Mouse (Mus musculus) left cerebral cortex, adult 6 months (tissue): ENCODE data around the gene Olfr410. TPM values are rescaled to one million over a fixed set of nuclear protein-coding genes. Genes with fewer than 3 reads are reported as not detected.

ENCODE experiments used
- long read RNA-seq, 2 experiments: library from polyadenylated mRNA; unstranded; transcript quantifications; one replicate each; pipeline ENCODE4 v2.0.0; 2019 to 2020
- polyA plus RNA-seq: library from polyadenylated mRNA; unstranded; fragments of <200 nt; fragmentation: Nextera tagmentation; gene quantifications from 2 replicates; pipeline ENCODE4 v1.2.3, GENCODE M21; 2021

Gene Olfr410
- polyA plus RNA-seq = not detected in 2 replicates
- long read RNA-seq, experiment 1 = 0 reads
- long read RNA-seq, experiment 2 = 0 reads

DNA sequence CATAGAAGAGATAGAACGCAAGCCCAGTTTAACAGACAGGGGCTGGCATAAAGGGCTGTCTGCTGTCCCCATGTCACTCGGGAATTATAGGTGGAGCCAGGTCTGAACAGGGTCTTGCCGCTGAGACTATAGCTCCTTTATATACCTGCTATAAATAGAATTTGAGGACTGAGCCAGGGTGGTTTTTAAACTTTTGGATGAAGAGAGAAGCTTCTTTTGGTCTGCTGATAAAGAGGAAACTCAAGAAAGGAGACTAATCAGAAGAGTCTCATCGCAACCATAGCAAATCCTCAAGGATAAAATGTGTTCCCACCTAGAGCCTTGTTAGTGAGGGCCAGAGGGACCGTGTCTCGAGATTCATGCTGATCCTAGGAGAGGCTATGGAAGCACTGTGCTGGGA lies at the start of gene Olfr410:
Olfr410 (minus strand) TSS at position 101 of the 400 bp plus-strand sequence.

DNA sequence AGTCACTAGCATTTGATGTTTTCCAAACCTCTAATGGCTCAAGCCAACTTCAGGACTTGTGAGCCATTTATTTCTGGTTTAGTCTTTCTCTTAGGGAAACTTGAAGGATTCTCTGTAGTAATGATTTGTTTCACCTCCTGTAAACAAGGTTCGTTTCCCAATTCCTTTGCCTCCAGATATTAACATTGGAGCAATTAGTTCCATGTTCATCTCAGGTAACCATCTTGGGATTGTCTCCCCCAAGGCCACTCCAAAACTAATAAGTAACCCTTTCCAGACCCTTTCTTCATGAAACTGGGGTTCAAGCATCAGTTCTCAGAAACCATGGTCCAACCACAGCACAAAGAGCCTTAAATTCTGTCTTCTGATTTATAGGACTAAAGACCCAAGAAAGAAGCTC lies 23.9 kb upstream of the Olfr410 start, which contains the start of gene Olfr412:
Olfr412 (plus strand) TSS at position 301 of the 400 bp plus-strand sequence.

DNA sequence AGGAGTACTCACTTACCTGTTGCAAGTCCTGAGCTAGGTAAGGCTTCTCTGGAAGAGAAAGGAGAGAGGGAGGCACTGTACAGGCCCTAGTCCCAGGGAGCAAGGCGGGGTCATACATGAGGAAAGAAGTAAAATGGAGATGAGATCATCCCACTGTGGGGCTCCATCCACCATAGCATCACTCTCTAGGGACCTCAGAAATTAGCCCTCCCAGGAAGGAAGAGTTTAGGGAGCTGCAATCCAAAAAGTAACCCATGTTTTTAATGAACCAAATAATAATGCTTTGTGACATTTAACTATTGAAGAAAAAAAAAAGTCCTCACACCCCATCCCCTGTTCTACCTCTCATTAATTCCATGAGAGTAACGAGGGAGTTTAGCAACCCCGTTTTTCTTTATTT lies 14.7 kb upstream of the Olfr410 start, which contains the start of gene Olfr411:
Olfr411 (minus strand) TSS at position 101 of the 400 bp plus-strand sequence.

DNA sequence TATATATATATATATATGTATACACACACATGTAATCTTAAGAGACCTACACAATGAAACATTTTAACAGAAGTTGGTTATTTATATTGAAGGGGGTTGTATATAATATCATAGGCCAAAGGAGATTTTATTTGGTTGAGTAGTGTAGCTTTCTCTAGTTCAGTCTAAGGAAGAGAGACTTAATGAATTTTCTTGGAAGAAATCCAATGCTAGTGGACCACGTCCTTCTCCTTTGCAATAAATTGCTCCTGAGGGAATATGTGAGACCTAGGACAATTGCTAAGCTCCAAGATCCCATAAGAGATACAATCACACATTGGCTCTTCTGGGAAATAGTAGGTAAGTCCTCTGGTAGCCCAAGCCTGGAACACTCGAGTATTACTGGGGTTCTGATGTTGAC lies 54.4 kb downstream of the Olfr410 start, which contains the start of gene Olfr59:
Olfr59 (plus strand) TSS at position 301 of the 400 bp plus-strand sequence.

Other genes starting within 250 kb of the Olfr410 start
- gene Olfr401, start 224.3 kb downstream of the Olfr410 start, polyA plus RNA-seq = not detected in 2 replicates
- gene Olfr402, start 184.5 kb downstream of the Olfr410 start, polyA plus RNA-seq = not detected in 2 replicates
- gene Olfr403, start 151.8 kb downstream of the Olfr410 start, polyA plus RNA-seq = not detected in 2 replicates
- not detected in 2 replicates for gene Olfr43, start 126.7 kb downstream of the Olfr410 start, polyA plus RNA-seq
- not detected in 2 replicates for gene Olfr406, start 78.2 kb downstream of the Olfr410 start, polyA plus RNA-seq
- gene Olfr59, start 54.3 kb downstream of the Olfr410 start, polyA plus RNA-seq = not detected in 2 replicates
- gene Olfr411, start 14.6 kb upstream of the Olfr410 start, polyA plus RNA-seq = not detected in 2 replicates
- not detected in 2 replicates for gene Olfr412, start 24.0 kb upstream of the Olfr410 start, polyA plus RNA-seq